Mouse (Mus musculus) megakaryocyte, embryonic 14.5 days (primary cell): ENCODE data around the gene Adh4.

Experiments used
- FLI1 ChIP-seq: IDR thresholded peaks from 2 replicates; pipeline ENCODE4 v1.6.1; 2012; ENCODE audit warnings: low read length, inconsistent platforms, mixed read lengths
- GATA1 ChIP-seq: IDR thresholded peaks from 3 replicates; pipeline ENCODE4 v1.6.1; 2012; ENCODE audit warnings: mixed read lengths, low read length, inconsistent platforms, borderline replicate concordance

DNA sequence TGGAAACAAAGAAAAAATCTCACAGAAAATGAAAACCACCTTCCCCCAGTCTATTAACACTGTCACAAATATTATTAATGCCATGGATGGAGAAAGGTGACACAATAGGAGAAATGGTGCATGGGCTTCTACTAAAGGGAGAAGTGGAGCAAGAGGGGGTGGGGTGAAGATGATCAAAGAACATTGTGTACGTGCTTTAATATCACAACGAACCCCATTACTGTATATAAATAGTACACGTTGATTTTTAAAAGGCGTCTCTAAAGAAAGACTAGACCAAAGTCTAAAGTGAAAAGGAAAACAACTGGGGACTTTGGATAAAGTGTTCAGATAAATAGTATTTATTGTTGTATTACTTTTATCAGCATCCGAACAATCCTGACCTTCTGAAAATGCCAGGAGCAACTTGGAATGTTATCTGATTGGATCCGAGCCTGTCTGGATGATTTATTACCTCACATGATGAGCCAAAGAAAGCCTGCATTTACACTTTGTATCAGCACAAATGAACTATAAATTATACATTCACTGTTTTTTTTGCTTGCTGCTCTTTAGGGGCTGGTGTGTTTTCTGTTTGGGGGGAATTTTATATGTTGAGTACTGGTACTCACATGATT, 15.2 kb downstream of the Adh4 start:
- no peak for TF ChIP-seq FLI1
- TF ChIP-seq GATA1 = no peak
